Mouse (Mus musculus) liver, embryonic 11.5 days (tissue): Measurements from ENCODE around the gene Gngt2. TPM values are rescaled to one million over a fixed set of nuclear protein-coding genes. Genes with fewer than 3 reads are reported as not detected.

ENCODE experiments used
- ATAC-seq: fragments of 200-750 bp; cut with Nextera tagmentation; replicated peaks from 2 replicates; pipeline ENCODE4 v1.8.0; 2017; ENCODE audit warnings: moderate number of reproducible peaks, mild to moderate bottlenecking, moderate TSS enrichment, moderate library complexity; ENCODE audit not compliant: low FRiP score
- DNase-seq: peaks from one replicate; pipeline ENCODE4 v3.0.0-alpha.2; 2017; ENCODE audit warnings: low spot score
- H3K27ac ChIP-seq: fragments of 300-500 bp; sonication (generic); 2 replicates; pipeline ENCODE4 v1.5.1; 2014; ENCODE audit warnings: mild to moderate bottlenecking, low read depth, low read length, control low read depth
- H3K27me3 ChIP-seq: fragments of 300-500 bp; sonication (generic); replicated peaks from 2 replicates; pipeline ENCODE4 v1.6.1; 2014; ENCODE audit warnings: low read length, mixed read lengths; ENCODE audit not compliant: control insufficient read depth, insufficient read depth
- H3K36me3 ChIP-seq: fragments of 300-500 bp; sonication (generic); 2 replicates; pipeline ENCODE4 v1.6.1; 2014; ENCODE audit warnings: mild to moderate bottlenecking, low read length, moderate library complexity, mixed read lengths; ENCODE audit not compliant: control insufficient read depth, insufficient read depth
- H3K4me1 ChIP-seq: fragments of 300-500 bp; sonication (generic); replicated peaks from 2 replicates; pipeline ENCODE4 v1.6.1; 2014; ENCODE audit warnings: low read length, mixed read lengths; ENCODE audit not compliant: control insufficient read depth, insufficient read depth
- H3K4me2 ChIP-seq: fragments of 300-500 bp; sonication (generic); 2 replicates; pipeline ENCODE4 v1.6.1; 2014; ENCODE audit warnings: mild to moderate bottlenecking, control low read depth, moderate library complexity
- H3K4me3 ChIP-seq: fragments of 300-500 bp; sonication (generic); 2 replicates; pipeline ENCODE4 v1.5.1; 2014; ENCODE audit warnings: low read depth, low read length, control low read depth
- H3K9ac ChIP-seq: fragments of 300-500 bp; sonication (generic); 2 replicates; pipeline ENCODE4 v1.6.1; 2014; ENCODE audit warnings: low read depth, low read length, control low read depth
- H3K9me3 ChIP-seq: fragments of 300-500 bp; sonication (generic); 2 replicates; pipeline ENCODE4 v1.6.1; 2016; ENCODE audit warnings: low read length, inconsistent platforms, mixed read lengths; ENCODE audit not compliant: control insufficient read depth
- WGBS: fragments of 180-500 bp; shearing (Covaris S2); extraction: QIAGEN DNeasy Blood & Tissue Kit; methylation state at CpG from one replicate; pipeline ENCODE4 v1.1.7; 2014; 5-methylcytosine and 5-hydroxymethylcytosine counted together
- polyA plus RNA-seq: library from polyadenylated mRNA; unstranded; fragments of >200 nt; fragmentation: Nextera tagmentation; extraction: Ambion mirVana; gene quantifications from 2 replicates; pipeline ENCODE4 v1.2.1, GENCODE M21; 2014

Gene Gngt2
- polyA plus RNA-seq, 1 experiment from 2014 or later: 19.5 TPM

DNA sequence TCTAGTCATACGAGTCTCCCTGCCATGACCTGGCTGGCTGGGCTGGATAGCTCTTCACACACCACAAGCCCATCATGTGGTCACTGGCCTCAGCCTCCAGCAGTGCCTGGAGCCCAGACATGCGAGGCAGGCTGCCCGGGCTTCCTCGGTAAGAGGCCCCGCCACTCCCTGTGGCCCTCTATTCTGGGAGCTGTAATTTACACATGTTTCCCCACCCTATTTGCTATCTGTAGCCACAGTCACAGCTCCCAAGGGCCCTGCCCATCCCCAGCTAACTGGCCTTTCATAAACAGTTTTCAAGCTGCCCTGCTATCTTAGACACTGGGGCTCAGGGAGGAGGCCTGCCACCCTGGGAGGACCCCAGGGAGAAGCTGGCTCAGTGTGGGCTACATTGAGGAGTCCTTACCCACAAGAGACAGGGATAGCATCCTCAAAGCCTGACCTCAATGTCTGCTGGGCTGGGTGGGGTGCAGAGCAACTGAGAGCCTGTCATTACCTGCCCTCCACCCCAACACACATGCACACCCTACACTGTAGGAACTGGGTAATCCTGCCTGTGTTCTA, 28.5 kb upstream of the Gngt2 start:
- Histone ChIP-seq H3K4me1 (peaks cover 35% of the 10 kb centered on the region), H3K9me3 (peaks cover 6% of the 10 kb centered on the region), H3K4me3 (no peak overlapping the region), H3K36me3 (no peaks in the 10 kb centered on the region), H3K9ac (peak overlapping the region; percentile 65), H3K27me3 (no peaks in the 10 kb centered on the region), H3K4me2 (peak overlapping the region; percentile 54), H3K27ac (peak overlapping the region; percentile 97)
- WGBS: 29% methylated on average over 5 of the region's 5 CpGs
- ATAC-seq: peak; percentile 97
- DNase-seq: no peak

GRCm38 (mm10) chr11:95809603-95810002, 27.4 kb upstream of the Gngt2 start:
- H3K9me3 ChIP-seq: peaks cover 6% of the 10 kb centered on the region
- no peak overlapping the region for H3K4me3 ChIP-seq
- H3K27me3 ChIP-seq: no peaks in the 10 kb centered on the region
- H3K27ac ChIP-seq: peak overlapping the region; percentile 97
- WGBS: 53% methylated on average over 5 of the region's 5 CpGs
- no peak overlapping the region; the same call in 1 of the 2 replicates for H3K4me2 ChIP-seq
- peaks cover 35% of the 10 kb centered on the region for H3K4me1 ChIP-seq
- H3K9ac ChIP-seq: peak overlapping the region; percentile 65; the same call in 1 of the 2 replicates
- no peak for DNase-seq
- ATAC-seq: no peak
- no peaks in the 10 kb centered on the region for H3K36me3 ChIP-seq

DNA sequence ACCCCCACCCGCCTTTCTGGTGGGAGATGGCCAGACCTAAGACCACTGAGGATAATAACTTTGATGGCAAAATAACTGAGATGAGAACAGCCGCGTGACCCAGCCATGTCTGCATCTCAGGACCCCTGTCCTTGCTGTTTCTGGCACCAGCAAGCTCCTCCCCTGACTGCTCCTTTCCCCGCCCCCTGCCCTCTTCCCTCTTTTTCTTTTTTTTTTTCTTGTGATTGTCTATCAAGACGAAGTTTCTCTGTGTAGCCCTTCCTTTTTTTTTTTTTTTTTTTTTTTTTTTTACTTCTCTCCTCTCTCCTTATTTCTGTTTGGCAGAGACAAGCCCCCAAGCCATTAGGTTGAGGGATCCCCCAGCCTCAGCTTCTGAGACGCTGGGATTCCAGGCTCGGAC, 26.2 kb upstream of the Gngt2 start:
- ATAC-seq (no peak), DNase-seq (no peak)
- Histone ChIP-seq H3K4me1 (peaks cover 26% of the 10 kb centered on the region), H3K9me3 (peaks cover 6% of the 10 kb centered on the region), H3K9ac (no peak overlapping the region), H3K27ac (no peak overlapping the region), H3K36me3 (no peaks in the 10 kb centered on the region), H3K4me3 (no peak overlapping the region), H3K4me2 (no peak overlapping the region), H3K27me3 (no peaks in the 10 kb centered on the region)
- 56% methylated on average over 7 of the region's 7 CpGs for WGBS

DNA sequence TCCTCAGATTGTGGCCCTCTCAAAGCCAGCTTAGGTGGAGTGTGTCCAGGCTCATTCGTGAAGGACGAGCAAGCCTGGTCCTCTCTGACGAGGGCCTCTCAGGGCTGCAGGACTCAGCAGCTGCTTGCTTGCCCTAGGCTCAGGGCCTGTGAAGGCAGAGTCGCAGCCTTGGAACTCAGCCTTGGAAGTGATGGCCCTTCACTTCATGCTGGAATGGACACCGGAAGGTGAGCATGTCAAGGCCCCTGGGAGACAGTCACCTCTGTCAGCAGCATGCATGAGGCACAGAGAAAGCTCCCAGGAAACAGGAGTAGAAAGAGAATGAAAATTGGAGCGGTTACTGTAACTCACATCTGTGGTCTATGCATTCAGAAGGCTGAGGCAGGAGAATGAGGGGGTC, 25.3 kb upstream of the Gngt2 start:
- no peak overlapping the region for H3K27ac ChIP-seq
- H3K4me1 ChIP-seq: peaks cover 26% of the 10 kb centered on the region
- no peak overlapping the region for H3K4me2 ChIP-seq
- no peak for ATAC-seq
- H3K9ac ChIP-seq: no peak overlapping the region
- H3K36me3 ChIP-seq: no peaks in the 10 kb centered on the region
- 80% methylated on average over 6 of the region's 6 CpGs for WGBS
- no peak for DNase-seq
- peaks cover 6% of the 10 kb centered on the region for H3K9me3 ChIP-seq
- no peaks in the 10 kb centered on the region for H3K27me3 ChIP-seq
- no peak overlapping the region for H3K4me3 ChIP-seq

DNA sequence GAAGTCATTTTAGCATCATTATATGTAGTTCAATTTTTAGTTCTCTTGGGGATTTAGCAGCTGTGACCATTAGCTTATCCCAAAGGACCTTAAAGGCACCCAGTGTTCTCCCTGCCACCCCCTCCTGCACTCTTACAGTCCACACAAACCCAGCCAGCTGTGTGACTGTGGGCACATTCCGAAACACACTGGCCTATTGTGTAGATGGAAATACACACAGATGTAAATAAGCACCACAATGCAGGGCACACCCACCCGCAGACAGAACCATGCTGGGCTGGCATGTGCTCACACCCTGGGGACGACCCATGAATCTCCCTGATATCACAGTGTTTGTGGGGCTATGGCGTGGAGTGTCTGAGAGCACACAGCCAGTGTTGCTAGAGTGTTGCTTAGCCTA, 24.8 kb upstream of the Gngt2 start:
- no peaks in the 10 kb centered on the region for H3K36me3 ChIP-seq

DNA sequence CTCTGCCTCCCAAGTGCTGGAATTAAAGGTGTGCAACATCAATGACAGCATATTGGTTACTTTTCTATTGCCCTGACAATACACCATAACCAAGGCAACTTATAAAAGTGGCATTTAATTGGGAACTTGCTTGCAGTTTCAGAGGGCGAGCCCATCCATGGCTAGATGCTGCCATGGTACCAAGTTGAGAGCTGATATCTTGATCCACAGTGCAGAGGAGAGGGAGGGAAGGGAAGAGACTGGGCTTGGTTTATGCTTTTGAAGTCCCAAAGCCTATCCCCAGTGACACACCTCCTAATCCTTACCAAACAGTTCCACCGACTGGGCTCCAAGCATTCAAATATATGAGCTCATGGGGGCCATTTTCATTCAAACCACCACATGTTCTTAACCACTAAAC, 22.9 kb upstream of the Gngt2 start:
- peaks cover 13% of the 10 kb centered on the region for H3K4me1 ChIP-seq
- no peak overlapping the region for H3K27ac ChIP-seq
- H3K4me3 ChIP-seq: no peak overlapping the region
- DNase-seq: no peak
- H3K4me2 ChIP-seq: no peak overlapping the region
- ATAC-seq: no peak
- 81% methylated on average over 2 of the region's 2 CpGs for WGBS
- no peaks in the 10 kb centered on the region for H3K9me3 ChIP-seq
- H3K9ac ChIP-seq: no peak overlapping the region
- H3K36me3 ChIP-seq: no peaks in the 10 kb centered on the region
- H3K27me3 ChIP-seq: no peaks in the 10 kb centered on the region

More for the DNA sequence above, 24.8 kb upstream of the Gngt2 start:
- no peak overlapping the region for H3K4me3 ChIP-seq
- H3K27ac ChIP-seq: no peak overlapping the region
- DNase-seq: no peak
- H3K4me1 ChIP-seq: peaks cover 26% of the 10 kb centered on the region
- H3K9ac ChIP-seq: no peak overlapping the region
- WGBS: 71% methylated on average over 4 of the region's 4 CpGs
- peaks cover 6% of the 10 kb centered on the region for H3K9me3 ChIP-seq
- no peak for ATAC-seq
- no peak overlapping the region for H3K4me2 ChIP-seq
- H3K27me3 ChIP-seq: no peaks in the 10 kb centered on the region

DNA sequence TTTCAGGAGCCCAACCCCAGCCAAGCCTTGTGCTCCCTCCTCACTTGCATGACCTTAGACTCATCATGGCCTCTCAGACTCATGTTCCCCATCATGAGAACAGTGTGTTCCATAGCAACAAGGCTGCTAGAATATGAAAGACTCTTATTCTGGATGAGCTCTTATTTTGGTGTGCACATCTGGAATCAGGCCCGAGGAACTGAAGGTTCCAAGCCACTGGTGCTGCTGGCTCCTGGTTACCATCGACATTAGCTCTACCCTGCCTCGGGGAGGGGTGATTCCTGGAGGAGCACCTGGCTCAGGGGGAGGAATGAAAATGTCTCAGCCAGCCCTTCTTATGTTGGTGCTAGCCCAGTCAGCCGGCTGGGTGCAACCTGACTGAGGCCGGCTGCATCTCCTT, 22.2 kb upstream of the Gngt2 start:
- 71% methylated on average over 5 of the region's 5 CpGs for WGBS
- no peak for ATAC-seq
- Histone ChIP-seq H3K27ac (no peak overlapping the region), H3K36me3 (no peaks in the 10 kb centered on the region), H3K27me3 (no peaks in the 10 kb centered on the region), H3K4me1 (peaks cover 6% of the 10 kb centered on the region), H3K4me3 (no peak overlapping the region), H3K9ac (no peak overlapping the region), H3K4me2 (no peak overlapping the region), H3K9me3 (no peaks in the 10 kb centered on the region)
- DNase-seq: no peak

GRCm38 (mm10) chr11:95815412-95815811, 21.6 kb upstream of the Gngt2 start:
- Histone ChIP-seq H3K27ac (no peak overlapping the region), H3K9me3 (no peaks in the 10 kb centered on the region), H3K27me3 (no peaks in the 10 kb centered on the region), H3K4me2 (no peak overlapping the region), H3K9ac (no peak overlapping the region), H3K4me3 (no peak overlapping the region), H3K4me1 (peaks cover 4% of the 10 kb centered on the region; the same call in 1 of the 2 replicates), H3K36me3 (no peaks in the 10 kb centered on the region)
- 74% methylated on average over 9 of the region's 9 CpGs for WGBS
- ATAC-seq (no peak), DNase-seq (no peak)

DNA sequence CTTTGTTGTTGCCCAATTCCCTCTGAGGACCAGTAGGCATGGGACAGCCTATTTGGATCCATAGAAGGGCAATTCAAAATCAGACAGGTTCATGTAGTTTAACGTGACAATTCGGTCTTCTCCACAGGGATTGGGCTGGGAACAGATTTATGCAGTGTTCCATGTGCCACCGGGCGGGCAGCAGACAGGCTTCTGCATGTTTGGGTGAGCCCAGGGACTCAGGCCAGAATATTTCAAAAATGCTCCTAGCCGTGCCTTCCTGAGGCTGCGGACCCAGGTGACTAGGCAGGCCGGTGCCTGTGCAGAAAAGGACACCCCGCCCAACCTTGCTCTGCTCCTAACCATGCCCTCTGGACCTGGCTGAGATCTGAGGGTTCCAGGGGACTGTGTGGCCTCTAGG, 17.9 kb upstream of the Gngt2 start:
- H3K4me2 ChIP-seq: no peak overlapping the region
- no peak overlapping the region for H3K27ac ChIP-seq
- 0 out of 2 replicates have a peak, but pooled peaks cover 5% of the 10 kb centered on the region for H3K4me1 ChIP-seq
- H3K9ac ChIP-seq: no peak overlapping the region
- no peak for ATAC-seq
- H3K9me3 ChIP-seq: no peaks in the 10 kb centered on the region
- 81% methylated on average over 8 of the region's 8 CpGs for WGBS
- H3K4me3 ChIP-seq: no peak overlapping the region
- no peak for DNase-seq
- 0 out of 2 replicates have a peak, but pooled peaks cover 2% of the 10 kb centered on the region for H3K27me3 ChIP-seq
- no peaks in the 10 kb centered on the region for H3K36me3 ChIP-seq
